Mouse (Mus musculus) layer of hippocampus, postnatal 25 days (tissue): Measurements from ENCODE around the gene Ccdc80. TPM values are rescaled to one million over a fixed set of nuclear protein-coding genes. Genes with fewer than 3 reads are reported as not detected.

ENCODE experiments used
- total RNA-seq, 2 experiments: library from RNA; stranded (reverse); gene quantifications; 2 replicates each; pipeline ENCODE4 v1.2.3; 2021

Ccdc80 gene
- total RNA-seq, 2 experiments from 2014 or later, result 3.9 to 4.0 TPM

Other genes with a start within 250 kb of the Ccdc80 start
- gene Cd200r2, start 226.3 kb upstream of the Ccdc80 start, total RNA-seq, result not detected
- gene Cd200r3, start 149.7 kb upstream of the Ccdc80 start, total RNA-seq, result not detected
- 10 to 100 TPM; 51.0 to 53.9 TPM for gene Slc35a5, start 65.3 kb downstream of the Ccdc80 start, total RNA-seq
- 10 to 100 TPM; 43.5 to 44.0 TPM for gene Atg3, start 65.4 kb downstream of the Ccdc80 start, total RNA-seq
- under 1 TPM; 0.12 to 0.19 TPM for gene Btla, start 130.9 kb downstream of the Ccdc80 start, total RNA-seq